Mouse (Mus musculus) layer of hippocampus, postnatal 10 days (tissue): Measurements from ENCODE around the gene Rpa1. TPM values are rescaled to one million over a fixed set of nuclear protein-coding genes. Genes with fewer than 3 reads are reported as not detected.
"Not testable (repeated sequence)": the region's sequence is repeated elsewhere in the genome, so short reads cannot be mapped to it uniquely, and the experiment has no call there.

Experiments
- DNase-seq, 2 experiments: peaks; one replicate each; pipeline ENCODE4 v3.0.0; 2021; ENCODE audit warnings: low spot score in 2 of 2
- total RNA-seq, 2 experiments: library from RNA; stranded (reverse); gene quantifications; 2 replicates each; pipeline ENCODE4 v1.2.3; 2021

Rpa1 gene
- total RNA-seq, 2 experiments from 2014 or later, result 55.2 to 61.9 TPM

GRCm38 (mm10) chr11:75288517-75288916 lies 59.6 kb downstream of the Rpa1 start:
- DNase-seq, result no peak

GRCm38 (mm10) chr11:75287940-75288339 lies 60.2 kb downstream of the Rpa1 start:
- DNase-seq, result no peak

- no peak for DNase-seq
Observed at GRCm38 (mm10) chr11:75286868-75287267, 61.3 kb downstream of the Rpa1 start.

- no peak for DNase-seq
Observed at GRCm38 (mm10) chr11:75285893-75286467, 62.1 kb downstream of the Rpa1 start.

GRCm38 (mm10) chr11:75283784-75284183 lies 64.3 kb downstream of the Rpa1 start:
- DNase-seq, result not testable (repeated sequence)

- no peak for DNase-seq
Observed at GRCm38 (mm10) chr11:75282496-75283120, 65.5 kb downstream of the Rpa1 start.

- DNase-seq, result no peak
Observed at GRCm38 (mm10) chr11:75281380-75282256, 66.5 kb downstream of the Rpa1 start.

- no peak for DNase-seq
Observed at GRCm38 (mm10) chr11:75280435-75281001, 67.6 kb downstream of the Rpa1 start.

GRCm38 (mm10) chr11:75280066-75280410 lies 68.1 kb downstream of the Rpa1 start:
- DNase-seq, result no peak

- no peak for DNase-seq
Observed at GRCm38 (mm10) chr11:75279342-75280065, 68.6 kb downstream of the Rpa1 start.

- no peak for DNase-seq
Observed at GRCm38 (mm10) chr11:75279013-75279341, 69.1 kb downstream of the Rpa1 start.

GRCm38 (mm10) chr11:75278115-75278514 lies 70.0 kb downstream of the Rpa1 start:
- no peak for DNase-seq

- no peak for DNase-seq
Observed at GRCm38 (mm10) chr11:75275035-75275434, 73.1 kb downstream of the Rpa1 start.

- DNase-seq, result no peak
Observed at GRCm38 (mm10) chr11:75273466-75273865, 74.7 kb downstream of the Rpa1 start.

GRCm38 (mm10) chr11:75270985-75271434 lies 77.1 kb downstream of the Rpa1 start:
- DNase-seq, result peak; percentile 71 to 75

- DNase-seq, result no peak
Observed at GRCm38 (mm10) chr11:75270276-75270984, 77.7 kb downstream of the Rpa1 start.

- DNase-seq, result no peak
Observed at GRCm38 (mm10) chr11:75269213-75269612, 78.9 kb downstream of the Rpa1 start.

GRCm38 (mm10) chr11:75268492-75268891 lies 79.6 kb downstream of the Rpa1 start:
- DNase-seq, result no peak

GRCm38 (mm10) chr11:75267826-75268281 lies 80.3 kb downstream of the Rpa1 start:
- no peak for DNase-seq

GRCm38 (mm10) chr11:75265545-75265944 lies 82.6 kb downstream of the Rpa1 start:
- DNase-seq, result no peak

- DNase-seq, result no peak
Observed at GRCm38 (mm10) chr11:75264550-75264949, 83.6 kb downstream of the Rpa1 start.
